8 mouse cellular contexts compared by ENCODE assay signal in the genomic region with DNA sequence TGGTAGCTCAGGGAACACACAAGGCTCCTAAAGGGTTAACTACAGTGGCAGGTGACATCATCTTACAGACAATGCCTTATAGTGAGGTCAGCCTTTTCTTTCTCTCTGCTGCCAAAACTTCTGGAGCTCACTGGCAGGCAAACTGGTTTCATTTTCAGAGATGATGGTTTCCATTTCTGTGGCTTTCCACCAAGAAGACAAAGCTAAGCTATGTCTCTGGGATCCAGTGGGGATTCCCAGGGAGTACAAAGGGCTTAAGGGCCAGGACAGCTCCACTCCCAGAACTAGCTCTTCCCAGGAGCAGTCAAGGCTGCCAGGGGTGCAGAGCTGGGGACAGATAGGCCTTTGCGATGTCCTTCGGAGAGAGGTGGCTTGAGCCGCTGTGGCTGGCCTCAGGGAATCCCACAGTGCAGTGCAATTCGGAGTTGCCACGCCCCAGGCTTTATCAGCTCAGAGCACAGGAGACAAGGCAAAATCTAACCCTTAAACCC. TPM values are rescaled to one million over a fixed set of nuclear protein-coding genes. Genes with fewer than 3 reads are reported as not detected.
DNase-seq lines count a peak whose midpoint lies in the region; ATAC-seq and TF ChIP-seq lines count a peak whose summit lies in the region.
"Had no signal": no experiment of that assay in that cellular context is flagged by ENCODE, and none has a peak within 500 bp of the region (broad histone marks: within the 10 kb centered on the region; RNA-seq: fewer than 3 reads in every experiment).

No protein-coding gene starts in this region.

- TF ChIP-seq POLR2A in cerebellum, adult 2 months (IDR thresholded peaks at IDR 0.05; ENCODE audit: borderline replicate concordance, insufficient read depth, low read length) = no peak

- 0 out of 2 replicates have a peak overlapping the region, but pooled peaks have one; percentile 10 for H3K27ac ChIP-seq in midbrain, embryonic 16.5 days (ENCODE audit: low read length)
- no peak overlapping the region for H3K27ac ChIP-seq in midbrain, embryonic 10.5 days (replicated peaks)
- no peak overlapping the region for H3K27ac ChIP-seq in embryonic facial prominence, embryonic 12.5 days
- no peak overlapping the region for H3K27ac ChIP-seq in hindbrain, embryonic 14.5 days
- peak overlapping the region; percentile 76 for H3K27ac ChIP-seq in stomach, embryonic 16.5 days (ENCODE audit: low read length)
- H3K27ac ChIP-seq in cerebellum, adult 2 months (ENCODE audit: insufficient read depth, low read length) = no peak overlapping the region

- H3K4me1 ChIP-seq in midbrain, embryonic 16.5 days (ENCODE audit: control insufficient read depth, insufficient read depth, low read length) = peaks cover 37% of the 10 kb centered on the region
- H3K4me1 ChIP-seq in midbrain, embryonic 10.5 days = peaks cover 48% of the 10 kb centered on the region
- peaks cover 39% of the 10 kb centered on the region for H3K4me1 ChIP-seq in embryonic facial prominence, embryonic 12.5 days
- peaks cover 28% of the 10 kb centered on the region for H3K4me1 ChIP-seq in hindbrain, embryonic 14.5 days (replicated peaks; ENCODE audit: control insufficient read depth, insufficient read depth, low read length)
- H3K4me1 ChIP-seq in stomach, embryonic 16.5 days (ENCODE audit: control insufficient read depth, insufficient read depth, low read length) = peaks cover 53% of the 10 kb centered on the region
- peaks cover 23% of the 10 kb centered on the region for H3K4me1 ChIP-seq in cerebellum, adult 2 months (ENCODE audit: control insufficient read depth, insufficient read depth, low read length)

- WGBS in midbrain, embryonic 16.5 days = 74% methylated on average over 5 of the region's 5 CpGs
- WGBS in midbrain, embryonic 10.5 days = 67% methylated on average over 5 of the region's 5 CpGs
- 77% methylated on average over 5 of the region's 5 CpGs for WGBS in embryonic facial prominence, embryonic 12.5 days
- WGBS in hindbrain, embryonic 14.5 days = 78% methylated on average over 5 of the region's 5 CpGs
- 59% methylated on average over 5 of the region's 5 CpGs for WGBS in stomach, embryonic 16.5 days
- 77% methylated on average over 5 of the region's 5 CpGs for WGBS in cerebellum, adult 2 months

- ATAC-seq in midbrain, embryonic 16.5 days = no peak
- ATAC-seq in embryonic facial prominence, embryonic 12.5 days (ENCODE audit: insufficient number of reproducible peaks, insufficient read depth, low FRiP score, low TSS enrichment) = no peak
- ATAC-seq in hindbrain, embryonic 14.5 days (ENCODE audit: low FRiP score) = no peak
- ATAC-seq in stomach, embryonic 16.5 days (ENCODE audit: insufficient read depth, low FRiP score) = no peak

- no peak for DNase-seq in midbrain, embryonic 10.5 days (ENCODE audit: low spot score)
- DNase-seq in hindbrain, embryonic 14.5 days (ENCODE audit: low spot score) = no peak
- no peak for DNase-seq in cerebellum, adult 2 months
- no peak for DNase-seq in left cerebral cortex, adult 8-10 months (ENCODE audit: low spot score in 2 of 2)
- DNase-seq: cerebellum, adult 18-20 months had no signal

- H3K4me3 ChIP-seq in midbrain, embryonic 16.5 days (ENCODE audit: low read depth, low read length) = no peak overlapping the region
- H3K4me3 ChIP-seq in midbrain, embryonic 10.5 days = no peak overlapping the region
- H3K4me3 ChIP-seq in embryonic facial prominence, embryonic 12.5 days = no peak overlapping the region
- H3K4me3 ChIP-seq in hindbrain, embryonic 14.5 days (replicated peaks; ENCODE audit: low read length) = no peak overlapping the region
- no peak overlapping the region for H3K4me3 ChIP-seq in stomach, embryonic 16.5 days (replicated peaks; ENCODE audit: low read length)
- no peak overlapping the region for H3K4me3 ChIP-seq in cerebellum, adult 2 months (replicated peaks; ENCODE audit: insufficient read depth, low read depth, low read length)

- peak overlapping the region; percentile 48 for H3K9ac ChIP-seq in midbrain, embryonic 16.5 days (ENCODE audit: low read depth, low read length)
- H3K9ac ChIP-seq in embryonic facial prominence, embryonic 12.5 days = peak overlapping the region; percentile 26
- peak overlapping the region; percentile 21; the same call in 1 of the 2 replicates for H3K9ac ChIP-seq in hindbrain, embryonic 14.5 days
- peak overlapping the region; percentile 30 for H3K9ac ChIP-seq in stomach, embryonic 16.5 days (ENCODE audit: low read length)

- H3K36me3 ChIP-seq in midbrain, embryonic 16.5 days (ENCODE audit: control insufficient read depth, insufficient read depth, low read length) = peaks cover 4% of the 10 kb centered on the region; the same call in 1 of the 2 replicates
- peaks cover 46% of the 10 kb centered on the region for H3K36me3 ChIP-seq in midbrain, embryonic 10.5 days
- H3K36me3 ChIP-seq in embryonic facial prominence, embryonic 12.5 days = peaks cover 29% of the 10 kb centered on the region
- H3K36me3 ChIP-seq in hindbrain, embryonic 14.5 days (replicated peaks; ENCODE audit: control insufficient read depth, insufficient read depth) = peaks cover 28% of the 10 kb centered on the region
- no peaks in the 10 kb centered on the region for H3K36me3 ChIP-seq in stomach, embryonic 16.5 days (ENCODE audit: control insufficient read depth, insufficient read depth, low read length)

- no peak overlapping the region; the same call in 1 of the 2 replicates for H3K4me2 ChIP-seq in midbrain, embryonic 16.5 days (ENCODE audit: low read length)
- H3K4me2 ChIP-seq in embryonic facial prominence, embryonic 12.5 days (replicated peaks) = no peak overlapping the region
- H3K4me2 ChIP-seq in hindbrain, embryonic 14.5 days (replicated peaks) = no peak overlapping the region
- H3K4me2 ChIP-seq in stomach, embryonic 16.5 days (ENCODE audit: low read depth, low read length) = peak overlapping the region; percentile 22; the same call in 1 of the 2 replicates

- TF ChIP-seq CTCF in cerebellum, adult 2 months (IDR thresholded peaks at IDR 0.05; ENCODE audit: borderline replicate concordance, insufficient read depth, low read depth, low read length) = no peak

- no peaks in the 10 kb centered on the region for H3K27me3 ChIP-seq in midbrain, embryonic 16.5 days (ENCODE audit: control insufficient read depth, insufficient read depth, low read depth, low read length)
- H3K27me3 ChIP-seq in midbrain, embryonic 10.5 days (ENCODE audit: low read depth, poor library complexity, severe bottlenecking) = no peaks in the 10 kb centered on the region
- H3K27me3 ChIP-seq in embryonic facial prominence, embryonic 12.5 days = no peaks in the 10 kb centered on the region
- no peaks in the 10 kb centered on the region for H3K27me3 ChIP-seq in hindbrain, embryonic 14.5 days (ENCODE audit: control insufficient read depth, insufficient read depth, low read length)
- H3K27me3 ChIP-seq in stomach, embryonic 16.5 days (ENCODE audit: control insufficient read depth, insufficient read depth, low read length) = no peaks in the 10 kb centered on the region
- H3K27me3 ChIP-seq in cerebellum, adult 2 months (ENCODE audit: control insufficient read depth, insufficient read depth, low read length) = no peaks in the 10 kb centered on the region

- H3K9me3 ChIP-seq in midbrain, embryonic 16.5 days (replicated peaks; ENCODE audit: control insufficient read depth, low read length, poor library complexity, severe bottlenecking) = no peaks in the 10 kb centered on the region
- no peaks in the 10 kb centered on the region for H3K9me3 ChIP-seq in midbrain, embryonic 10.5 days (replicated peaks)
- H3K9me3 ChIP-seq in embryonic facial prominence, embryonic 12.5 days = no peaks in the 10 kb centered on the region
- H3K9me3 ChIP-seq in hindbrain, embryonic 14.5 days (ENCODE audit: control insufficient read depth, low read length) = no peaks in the 10 kb centered on the region
- H3K9me3 ChIP-seq in stomach, embryonic 16.5 days (replicated peaks; ENCODE audit: control insufficient read depth, low read length) = no peaks in the 10 kb centered on the region

RNA-seq across cellular contexts. Expression of a gene that starts 23.5 kb away (rescaled TPM):
- polyA plus RNA-seq in midbrain, embryonic 16.5 days (2015; fragmentation: Nextera tagmentation; extraction: Ambion mirVana) = 14.7 and 16.5 TPM in 2 replicates
- polyA plus RNA-seq in midbrain, embryonic 10.5 days (2016; fragmentation: Nextera tagmentation; extraction: Ambion mirVana) = 33.8 and 34.9 TPM in 2 replicates
- 35.3 and 41.4 TPM in 2 replicates for polyA plus RNA-seq in embryonic facial prominence, embryonic 12.5 days (2016; fragmentation: Nextera tagmentation; extraction: Ambion mirVana)
- 11.3 and 13.1 TPM in 2 replicates for polyA plus RNA-seq in hindbrain, embryonic 14.5 days (2014; fragmentation: Nextera tagmentation; extraction: Ambion mirVana)
- 27.4 and 29.5 TPM in 2 replicates for polyA plus RNA-seq in stomach, embryonic 16.5 days (2015; fragmentation: Nextera tagmentation; extraction: Ambion mirVana)
- 23.4 and 28.3 TPM in 2 replicates for polyA plus RNA-seq in cerebellum, adult 2 months (2012; rRNA removed)
- total RNA-seq in left cerebral cortex, adult 8-10 months (2022) = 10 to 100 TPM; 12.1 to 19.9 (median 13.7) TPM

RNA-seq across cellular contexts. Expression of a gene that starts 26.1 kb away (rescaled TPM):
- polyA plus RNA-seq in midbrain, embryonic 16.5 days (2015; fragmentation: Nextera tagmentation; extraction: Ambion mirVana) = 2.0 and 2.2 TPM in 2 replicates
- 2.3 and 2.6 TPM in 2 replicates for polyA plus RNA-seq in midbrain, embryonic 10.5 days (2016; fragmentation: Nextera tagmentation; extraction: Ambion mirVana)
- polyA plus RNA-seq in embryonic facial prominence, embryonic 12.5 days (2016; fragmentation: Nextera tagmentation; extraction: Ambion mirVana) = 2.0 and 3.1 TPM in 2 replicates
- 1.5 and 2.5 TPM in 2 replicates for polyA plus RNA-seq in hindbrain, embryonic 14.5 days (2014; fragmentation: Nextera tagmentation; extraction: Ambion mirVana)
- 5.1 and 5.5 TPM in 2 replicates for polyA plus RNA-seq in stomach, embryonic 16.5 days (2015; fragmentation: Nextera tagmentation; extraction: Ambion mirVana)
- 4.3 and 5.0 TPM in 2 replicates for polyA plus RNA-seq in cerebellum, adult 2 months (2012; rRNA removed)
- total RNA-seq in left cerebral cortex, adult 8-10 months (2022) = 1 to 10 TPM; 3.2 to 5.1 (median 4.1) TPM

RNA-seq across cellular contexts. Expression of a gene that starts 42.4 kb away (rescaled TPM):
- 13.4 and 14.6 TPM in 2 replicates for polyA plus RNA-seq in midbrain, embryonic 16.5 days (2015; fragmentation: Nextera tagmentation; extraction: Ambion mirVana)
- 9.5 and 10.8 TPM in 2 replicates for polyA plus RNA-seq in midbrain, embryonic 10.5 days (2016; fragmentation: Nextera tagmentation; extraction: Ambion mirVana)
- 5.3 and 6.3 TPM in 2 replicates for polyA plus RNA-seq in embryonic facial prominence, embryonic 12.5 days (2016; fragmentation: Nextera tagmentation; extraction: Ambion mirVana)
- 6.1 and 9.4 TPM in 2 replicates for polyA plus RNA-seq in hindbrain, embryonic 14.5 days (2014; fragmentation: Nextera tagmentation; extraction: Ambion mirVana)
- polyA plus RNA-seq in stomach, embryonic 16.5 days (2015; fragmentation: Nextera tagmentation; extraction: Ambion mirVana) = 1.7 and 1.8 TPM in 2 replicates
- 5.1 and 5.6 TPM in 2 replicates for polyA plus RNA-seq in cerebellum, adult 2 months (2012; rRNA removed)
- total RNA-seq in left cerebral cortex, adult 8-10 months (2022) = 1 to 10 TPM; 3.9 to 5.6 (median 5.0) TPM

Comparison
In these comparisons a context has a peak if more than half of its experiments do, and no peak if none do; other contexts are left out.
1. H3K27ac ChIP-seq: peak in midbrain, embryonic 16.5 days (single experiment) and stomach, embryonic 16.5 days (single experiment); none in midbrain, embryonic 10.5 days (single experiment), embryonic facial prominence, embryonic 12.5 days (single experiment), hindbrain, embryonic 14.5 days (single experiment) and cerebellum, adult 2 months (single experiment).
2. Peak in every context shown above with its lines, with median percentiles within 50 percentile points of each other: H3K9ac ChIP-seq.